Mouse (Mus musculus): Measurements from ENCODE around the gene Gkap1. TPM values are rescaled to one million over a fixed set of nuclear protein-coding genes. Genes with fewer than 3 reads are reported as not detected.
A peak's percentile ranks its signal among the peaks of the same experiment; 100 is the strongest.

The Gkap1 gene
- total RNA-seq, 1 experiment, result 17.5 TPM

- Histone ChIP-seq H3K27ac (ENCODE audit: insufficient read depth, low read depth, low read length, poor library complexity, severe bottlenecking) (no peak overlapping the region), H3K9ac (ENCODE audit: insufficient read depth, low read depth, low read length, poor library complexity, severe bottlenecking) (no peak overlapping the region), H3K4me3 (ENCODE audit: insufficient read depth in 1 of 2, low read depth in 1 of 2, low read length in 2 of 2, poor library complexity in 1 of 2, severe bottlenecking in 1 of 2) (no peak overlapping the region), H3K9me3 (ENCODE audit: control insufficient read depth, insufficient read depth, low read depth, low read length) (no peaks in the 10 kb centered on the region), H3K36me3 (ENCODE audit: control insufficient read depth, insufficient read depth, low read length, poor library complexity, severe bottlenecking) (no peaks in the 10 kb centered on the region), H3K4me1 (ENCODE audit: control insufficient read depth in 2 of 2, insufficient read depth in 2 of 2, low read length in 2 of 2, poor library complexity in 1 of 2) (peaks cover 3 to 5% of the 10 kb centered on the region in 2 experiments; a peak in 3 of 4 replicates)
- in situ Hi-C loops (cut with MboI; ENCODE audit: low sequenced_read_pairs in 2 of 2, unreplicated experiment in 2 of 2), result no loop called here
- TF ChIP-seq ZC3H11A (IDR thresholded peaks at IDR 0.05; ENCODE audit: borderline replicate concordance, low read depth, low read length) (no peak), ZNF384 (IDR thresholded peaks at IDR 0.05; ENCODE audit: low read depth, low read length) (no peak)
- DNase-seq (ENCODE audit: low read depth, low spot score), result no peak
These were observed 34.0 kb upstream of the Gkap1 start for GRCm38 (mm10) chr13:58309499-58309898.

- H3K36me3 ChIP-seq (ENCODE audit: control insufficient read depth, insufficient read depth, low read length, poor library complexity, severe bottlenecking), result no peaks in the 10 kb centered on the region
- no peaks in the 10 kb centered on the region for H3K9me3 ChIP-seq (ENCODE audit: control insufficient read depth, insufficient read depth, low read depth, low read length)
- no peak for DNase-seq (ENCODE audit: low read depth, low spot score)
- no peak overlapping the region for H3K9ac ChIP-seq (ENCODE audit: insufficient read depth, low read depth, low read length, poor library complexity, severe bottlenecking)
- in situ Hi-C loops (cut with MboI; ENCODE audit: low sequenced_read_pairs in 2 of 2, unreplicated experiment in 2 of 2), result no loop called here
- H3K4me1 ChIP-seq (ENCODE audit: control insufficient read depth in 2 of 2, insufficient read depth in 2 of 2, low read length in 2 of 2, poor library complexity in 1 of 2), result peaks cover 0 to 3% of the 10 kb centered on the region in 2 experiments; a peak in 1 of 4 replicates
- no peak overlapping the region for H3K27ac ChIP-seq (ENCODE audit: insufficient read depth, low read depth, low read length, poor library complexity, severe bottlenecking)
- TF ChIP-seq HCFC1 (IDR thresholded peaks at IDR 0.05; ENCODE audit: borderline replicate concordance, insufficient read depth, low read length) (no peak), MAFK (IDR thresholded peaks at IDR 0.05; ENCODE audit: insufficient read depth, low read depth, low read length) (peak; percentile 94)
- no peak overlapping the region for H3K4me3 ChIP-seq (ENCODE audit: insufficient read depth in 1 of 2, low read depth in 1 of 2, low read length in 2 of 2, poor library complexity in 1 of 2, severe bottlenecking in 1 of 2)
These were observed 32.0 kb upstream of the Gkap1 start for GRCm38 (mm10) chr13:58307453-58307852.

- Histone ChIP-seq H3K36me3 (ENCODE audit: control insufficient read depth, insufficient read depth, low read length, poor library complexity, severe bottlenecking) (no peaks in the 10 kb centered on the region), H3K27ac (ENCODE audit: insufficient read depth, low read depth, low read length, poor library complexity, severe bottlenecking) (no peak overlapping the region), H3K9me3 (ENCODE audit: control insufficient read depth, insufficient read depth, low read depth, low read length) (no peaks in the 10 kb centered on the region), H3K4me3 (ENCODE audit: insufficient read depth in 1 of 2, low read depth in 1 of 2, low read length in 2 of 2, poor library complexity in 1 of 2, severe bottlenecking in 1 of 2) (no peak overlapping the region), H3K4me1 (ENCODE audit: control insufficient read depth in 2 of 2, insufficient read depth in 2 of 2, low read length in 2 of 2, poor library complexity in 1 of 2) (peaks cover 0 to 3% of the 10 kb centered on the region in 2 experiments; a peak in 1 of 4 replicates), H3K9ac (ENCODE audit: insufficient read depth, low read depth, low read length, poor library complexity, severe bottlenecking) (no peak overlapping the region)
- in situ Hi-C loops (cut with MboI; ENCODE audit: low sequenced_read_pairs in 2 of 2, unreplicated experiment in 2 of 2), result no loop called here
- no peak for TF ChIP-seq ZNF384 (IDR thresholded peaks at IDR 0.05; ENCODE audit: low read depth, low read length)
- TF ChIP-seq HCFC1 (IDR thresholded peaks at IDR 0.05; ENCODE audit: borderline replicate concordance, insufficient read depth, low read length), result no peak
- no peak for DNase-seq (ENCODE audit: low read depth, low spot score)
These were observed 29.7 kb upstream of the Gkap1 start for GRCm38 (mm10) chr13:58305230-58305629.

GRCm38 (mm10) chr13:58302421-58303145 is 27.1 kb upstream of the Gkap1 start:
- H3K27ac ChIP-seq (ENCODE audit: insufficient read depth, low read depth, low read length, poor library complexity, severe bottlenecking), result no peak overlapping the region
- H3K4me3 ChIP-seq (ENCODE audit: insufficient read depth in 1 of 2, low read depth in 1 of 2, low read length in 2 of 2, poor library complexity in 1 of 2, severe bottlenecking in 1 of 2), result no peak overlapping the region
- H3K4me1 ChIP-seq (ENCODE audit: control insufficient read depth in 2 of 2, insufficient read depth in 2 of 2, low read length in 2 of 2, poor library complexity in 1 of 2), result peaks cover 0 to 13% of the 10 kb centered on the region in 2 experiments; a peak in 3 of 4 replicates
- H3K36me3 ChIP-seq (ENCODE audit: control insufficient read depth, insufficient read depth, low read length, poor library complexity, severe bottlenecking), result no peaks in the 10 kb centered on the region
- DNase-seq (ENCODE audit: low read depth, low spot score), result no peak
- no peak overlapping the region for H3K9ac ChIP-seq (ENCODE audit: insufficient read depth, low read depth, low read length, poor library complexity, severe bottlenecking)
- no peak for TF ChIP-seq HCFC1 (IDR thresholded peaks at IDR 0.05; ENCODE audit: borderline replicate concordance, insufficient read depth, low read length)
- no peak for TF ChIP-seq CHD2 (IDR thresholded peaks at IDR 0.05; ENCODE audit: low read depth, low read length)
- no peak for TF ChIP-seq ZNF384 (IDR thresholded peaks at IDR 0.05; ENCODE audit: low read depth, low read length)
- TF ChIP-seq MAFK (IDR thresholded peaks at IDR 0.05; ENCODE audit: insufficient read depth, low read depth, low read length), result no peak
- TF ChIP-seq ZC3H11A (IDR thresholded peaks at IDR 0.05; ENCODE audit: borderline replicate concordance, low read depth, low read length), result no peak
- in situ Hi-C loops (cut with MboI; ENCODE audit: low sequenced_read_pairs in 2 of 2, unreplicated experiment in 2 of 2), result no loop called here
- H3K9me3 ChIP-seq (ENCODE audit: control insufficient read depth, insufficient read depth, low read depth, low read length), result no peaks in the 10 kb centered on the region

GRCm38 (mm10) chr13:58301961-58302360 is 26.5 kb upstream of the Gkap1 start:
- H3K27ac ChIP-seq (ENCODE audit: insufficient read depth, low read depth, low read length, poor library complexity, severe bottlenecking), result no peak overlapping the region
- no peak for DNase-seq (ENCODE audit: low read depth, low spot score)
- TF ChIP-seq CHD2 (IDR thresholded peaks at IDR 0.05; ENCODE audit: low read depth, low read length) (no peak), MAFK (IDR thresholded peaks at IDR 0.05; ENCODE audit: insufficient read depth, low read depth, low read length) (no peak), ZC3H11A (IDR thresholded peaks at IDR 0.05; ENCODE audit: borderline replicate concordance, low read depth, low read length) (no peak), ZNF384 (IDR thresholded peaks at IDR 0.05; ENCODE audit: low read depth, low read length) (no peak), HCFC1 (IDR thresholded peaks at IDR 0.05; ENCODE audit: borderline replicate concordance, insufficient read depth, low read length) (no peak)
- H3K9me3 ChIP-seq (ENCODE audit: control insufficient read depth, insufficient read depth, low read depth, low read length), result no peaks in the 10 kb centered on the region
- H3K36me3 ChIP-seq (ENCODE audit: control insufficient read depth, insufficient read depth, low read length, poor library complexity, severe bottlenecking), result no peaks in the 10 kb centered on the region
- no peak overlapping the region for H3K9ac ChIP-seq (ENCODE audit: insufficient read depth, low read depth, low read length, poor library complexity, severe bottlenecking)
- no peak overlapping the region for H3K4me3 ChIP-seq (ENCODE audit: insufficient read depth in 1 of 2, low read depth in 1 of 2, low read length in 2 of 2, poor library complexity in 1 of 2, severe bottlenecking in 1 of 2)
- H3K4me1 ChIP-seq (ENCODE audit: control insufficient read depth in 2 of 2, insufficient read depth in 2 of 2, low read length in 2 of 2, poor library complexity in 1 of 2), result peaks cover 0 to 13% of the 10 kb centered on the region in 2 experiments; a peak in 3 of 4 replicates
- in situ Hi-C loops (cut with MboI; ENCODE audit: low sequenced_read_pairs in 2 of 2, unreplicated experiment in 2 of 2), result no loop called here
